Mouse (Mus musculus) cerebellum, adult 2 months (tissue): ENCODE measurements around the gene Fbxo11.

Experiments
- CTCF ChIP-seq: fragments of 200-500 bp; IDR thresholded peaks from 2 replicates; pipeline ENCODE4 v1.5.1; 2011; ENCODE audit warnings: low read depth, mild to moderate bottlenecking, control low read depth, low read length, moderate library complexity, borderline replicate concordance; ENCODE audit not compliant: insufficient read depth
- POLR2A ChIP-seq: fragments of 200-500 bp; IDR thresholded peaks from 2 replicates; pipeline ENCODE4 v1.6.1; 2011; ENCODE audit warnings: low read length, control low read depth, borderline replicate concordance; ENCODE audit not compliant: insufficient read depth

GRCm38 (mm10) chr17:88014456-88014855 is 50.6 kb downstream of the Fbxo11 start:
- TF ChIP-seq POLR2A (no peak), CTCF (no peak)
